Mouse (Mus musculus) CH12.LX (cell line): Measurements from ENCODE around the gene Ntrk3. TPM values are rescaled to one million over a fixed set of nuclear protein-coding genes. Genes with fewer than 3 reads are reported as not detected.

ENCODE experiments used
- DNase-seq: peaks from one replicate; pipeline ENCODE4 v3.0.0-alpha.2; 2013; ENCODE audit errors: extremely low read depth
- H3K27ac ChIP-seq: 2 replicates; pipeline ENCODE4 v1.5.1; 2012; ENCODE audit warnings: low read depth, mild to moderate bottlenecking, control low read depth, moderate library complexity; ENCODE audit not compliant: insufficient read depth
- H3K27me3 ChIP-seq: replicated peaks from 2 replicates; pipeline ENCODE3; 2012; ENCODE audit warnings: inconsistent platforms
- H3K36me3 ChIP-seq, 2 experiments: replicated peaks in 1 of 2; 2 replicates each; pipeline versions ENCODE3 to v1.6.1; 2012; ENCODE audit warnings: inconsistent platforms in 1 of 2, low read length in 1 of 2, mild to moderate bottlenecking in 1 of 2, mixed read lengths in 1 of 2, moderate library complexity in 1 of 2; ENCODE audit not compliant: control insufficient read depth in 1 of 2, insufficient read depth in 1 of 2
- H3K4me1 ChIP-seq, 2 experiments: 2 replicates each; pipeline ENCODE4 v1.6.1; 2012; ENCODE audit warnings: inconsistent platforms in 1 of 2, moderate library complexity in 1 of 2; ENCODE audit not compliant: insufficient read depth in 2 of 2, control insufficient read depth in 1 of 2
- H3K4me2 ChIP-seq: 2 replicates; pipeline ENCODE4 v1.6.1; 2012; ENCODE audit warnings: low read depth, mild to moderate bottlenecking, control low read depth; ENCODE audit not compliant: poor library complexity, insufficient read depth, severe bottlenecking
- H3K4me3 ChIP-seq, 3 experiments: fragments of 150-350 bp in 1 of 3; sonication (generic) in 1 of 3; replicated peaks in 1 of 3; 2 replicates each; pipeline versions ENCODE3 to v1.5.1; 2011 to 2012; ENCODE audit warnings: low read depth in 2 of 3, low read length in 2 of 3, mild to moderate bottlenecking in 2 of 3, moderate library complexity in 2 of 3, control low read depth in 1 of 3, improper control_type of control experiment in 1 of 3, inconsistent platforms in 1 of 3, mixed read lengths in 1 of 3; ENCODE audit not compliant: poor library complexity in 1 of 3
- H3K79me2 ChIP-seq: replicated peaks from 2 replicates; pipeline ENCODE4 v1.6.1; 2012; ENCODE audit warnings: mild to moderate bottlenecking, moderate library complexity; ENCODE audit not compliant: control insufficient read depth, poor library complexity, insufficient read depth, severe bottlenecking; ENCODE audit errors: extremely low read depth
- H3K9ac ChIP-seq: 2 replicates; pipeline ENCODE4 v1.6.1; 2012; ENCODE audit warnings: low read depth, mild to moderate bottlenecking, control low read depth, moderate library complexity; ENCODE audit not compliant: insufficient read depth
- H3K9me3 ChIP-seq: replicated peaks from 2 replicates; pipeline ENCODE3; 2012; ENCODE audit warnings: low read length, inconsistent platforms, mixed read lengths
- BHLHE40 ChIP-seq: IDR thresholded peaks from 2 replicates; pipeline ENCODE4 v1.6.1; 2011; ENCODE audit warnings: mild to moderate bottlenecking, low read depth, low read length, improper control_type of control experiment
- CHD1 ChIP-seq: IDR thresholded peaks from 2 replicates; pipeline ENCODE4 v1.6.1; 2012; ENCODE audit warnings: low read depth, low read length, improper control_type of control experiment, inconsistent platforms
- E2F4 ChIP-seq: IDR thresholded peaks from 2 replicates; pipeline ENCODE4 v1.6.1; 2011; ENCODE audit warnings: low read depth, low read length, improper control_type of control experiment; ENCODE audit not compliant: insufficient replicate concordance
- ELF1 ChIP-seq: IDR thresholded peaks from 2 replicates; pipeline ENCODE4 v1.6.1; 2014; ENCODE audit warnings: low read depth, mild to moderate bottlenecking, inconsistent platforms, low read length, improper control_type of control experiment
- EP300 ChIP-seq: IDR thresholded peaks from 2 replicates; pipeline ENCODE4 v1.6.1; 2011; ENCODE audit warnings: low read length, improper control_type of control experiment
- ETS1 ChIP-seq: conservative IDR thresholded peaks from 2 replicates; pipeline ENCODE4 v1.6.1; 2012; ENCODE audit warnings: low read depth, mild to moderate bottlenecking, inconsistent platforms, low read length, improper control_type of control experiment, moderate library complexity
- JUN ChIP-seq: IDR thresholded peaks from 2 replicates; pipeline ENCODE4 v1.6.1; 2011; ENCODE audit warnings: low read depth, mild to moderate bottlenecking, low read length, improper control_type of control experiment, moderate library complexity; ENCODE audit not compliant: insufficient read depth
- MAFK ChIP-seq: IDR thresholded peaks from 2 replicates; pipeline ENCODE4 v1.6.1; 2011; ENCODE audit warnings: low read length, improper control_type of control experiment; ENCODE audit not compliant: insufficient replicate concordance
- MAX ChIP-seq: IDR thresholded peaks from 2 replicates; pipeline ENCODE4 v1.6.1; 2011; ENCODE audit warnings: low read length, improper control_type of control experiment
- MXI1 ChIP-seq: IDR thresholded peaks from 2 replicates; pipeline ENCODE4 v1.6.1; 2011; ENCODE audit warnings: mild to moderate bottlenecking, low read depth, low read length, improper control_type of control experiment
- MYC ChIP-seq: IDR thresholded peaks from 2 replicates; pipeline ENCODE4 v1.6.1; 2011; ENCODE audit warnings: low read depth, mild to moderate bottlenecking, improper control_type of control experiment, low read length
- NELFE ChIP-seq: IDR thresholded peaks from 2 replicates; pipeline ENCODE4 v1.6.1; 2011; ENCODE audit warnings: low read depth, low read length, improper control_type of control experiment
- NRF1 ChIP-seq: IDR thresholded peaks from 2 replicates; pipeline ENCODE4 v1.6.1; 2014; ENCODE audit warnings: low read depth, mild to moderate bottlenecking, inconsistent platforms, low read length, improper control_type of control experiment, moderate library complexity
- PAX5 ChIP-seq: IDR thresholded peaks from 2 replicates; pipeline ENCODE4 v1.6.1; 2012; ENCODE audit warnings: low read length, inconsistent platforms, mixed read lengths
- POLR2A ChIP-seq: IDR thresholded peaks from 2 replicates; pipeline ENCODE4 v1.6.1; 2011; ENCODE audit warnings: low read depth, mild to moderate bottlenecking, improper control_type of control experiment, low read length
- POLR2AphosphoS2 ChIP-seq: IDR thresholded peaks from 2 replicates; pipeline ENCODE4 v1.6.1; 2011; ENCODE audit warnings: low read depth, low read length, improper control_type of control experiment
- RAD21 ChIP-seq: IDR thresholded peaks from 2 replicates; pipeline ENCODE4 v1.6.1; 2011; ENCODE audit warnings: low read depth, mild to moderate bottlenecking, low read length, improper control_type of control experiment, moderate library complexity
- RCOR1 ChIP-seq: conservative IDR thresholded peaks from 2 replicates; pipeline ENCODE4 v1.6.1; 2012; ENCODE audit warnings: low read depth, mild to moderate bottlenecking, inconsistent platforms, low read length, improper control_type of control experiment
- SMC3 ChIP-seq: IDR thresholded peaks from 2 replicates; pipeline ENCODE4 v1.6.1; 2011; ENCODE audit warnings: low read depth, low read length, improper control_type of control experiment
- TCF12 ChIP-seq: IDR thresholded peaks from 2 replicates; pipeline ENCODE4 v1.6.1; 2014; ENCODE audit warnings: low read depth, mild to moderate bottlenecking, inconsistent platforms, low read length, improper control_type of control experiment
- USF1 ChIP-seq: IDR thresholded peaks from 2 replicates; pipeline ENCODE4 v1.6.1; 2014; ENCODE audit warnings: low read depth, mild to moderate bottlenecking, inconsistent platforms, low read length, improper control_type of control experiment
- ZC3H11A ChIP-seq: IDR thresholded peaks from 2 replicates; pipeline ENCODE4 v1.6.1; 2012; ENCODE audit warnings: low read depth, mild to moderate bottlenecking, inconsistent platforms, low read length, improper control_type of control experiment
- ZKSCAN1 ChIP-seq: IDR thresholded peaks from 2 replicates; pipeline ENCODE4 v1.6.1; 2012; ENCODE audit warnings: low read depth, inconsistent platforms, low read length, improper control_type of control experiment, borderline replicate concordance
- dilution Hi-C: fragments of 300-500 bp; cut with MboI; formaldehyde crosslinking; loops from 2 replicates; pipeline ENCODE4 v1.14.3; 2020; ENCODE audit warnings: low sequenced_read_pairs; ENCODE audit not compliant: extremely low pct_unique_long_range_greater_than_20kb, extremely low pct_ligation_motif_present
- in situ Hi-C: fragments of 300-500 bp; cut with MboI; formaldehyde crosslinking; loops from 3 replicates; pipeline ENCODE4 v1.14.3; 2019; ENCODE audit warnings: low sequenced_read_pairs, low pct_ligation_motif_present, low pct_unique_long_range_greater_than_20kb, mixed read lengths
- polyA plus RNA-seq: library from polyadenylated mRNA; unstranded; fragments of >175 nt; gene quantifications from 2 replicates; pipeline ENCODE4 v1.2.1, GENCODE M21; 2012; ENCODE audit warnings: low read depth; ENCODE audit not compliant: insufficient read length
- total RNA-seq, 2 experiments: library from RNA; depleted of rRNA; stranded (reverse); fragments of 300-350 nt in 1 of 2; fragments of >200 nt in 1 of 2; gene quantifications; 2 replicates each; pipeline ENCODE4 v1.2.3; 2012 to 2014

The Ntrk3 gene
- total and polyA plus RNA-seq, 3 experiments = 0.21 TPM; not detected in 2

DNA sequence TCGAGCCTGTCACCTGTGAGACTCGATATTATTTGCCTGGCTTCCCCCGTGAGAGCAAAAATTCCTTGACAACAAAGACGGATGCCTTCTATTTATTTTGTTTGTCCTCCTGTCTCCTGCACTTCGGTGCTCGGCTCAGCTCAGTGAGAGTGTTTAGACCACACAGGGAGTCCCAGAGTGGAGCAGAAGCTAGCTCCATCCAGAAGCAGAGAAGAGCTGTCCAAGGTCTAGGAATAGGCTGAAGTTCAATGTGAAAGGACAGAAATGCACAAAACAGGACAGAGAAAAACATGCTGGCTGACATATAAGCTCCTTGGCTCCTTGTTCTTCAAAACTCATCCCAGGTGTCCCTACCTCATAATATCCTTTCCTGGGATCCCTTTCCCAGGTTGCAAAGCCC lies 207.5 kb downstream of the Ntrk3 start:
- no peaks in the 10 kb centered on the region for H3K4me1 ChIP-seq
- no peak for TF ChIP-seq POLR2AphosphoS2
- TF ChIP-seq RCOR1 = no peak
- TF ChIP-seq ZC3H11A = no peak
- no peak for TF ChIP-seq MAFK
- no peak for TF ChIP-seq JUN
- no peak for TF ChIP-seq NELFE
- TF ChIP-seq ELF1 = no peak
- TF ChIP-seq RAD21 = no peak
- TF ChIP-seq PAX5 = no peak
- no peak for TF ChIP-seq TCF12
- no peak for TF ChIP-seq EP300
- TF ChIP-seq MXI1 = no peak
- no peak for TF ChIP-seq USF1
- TF ChIP-seq NRF1 = no peak
- no peak for TF ChIP-seq ZKSCAN1
- no peak for TF ChIP-seq MYC
- no peak for TF ChIP-seq E2F4
- no peak for TF ChIP-seq ETS1
- no peak for TF ChIP-seq SMC3
- H3K36me3 ChIP-seq = no peaks in the 10 kb centered on the region
- H3K9me3 ChIP-seq = peaks cover 26% of the 10 kb centered on the region
- dilution Hi-C loops = no loop called here
- no peak overlapping the region for H3K9ac ChIP-seq
- no peak for DNase-seq
- no peaks in the 10 kb centered on the region for H3K79me2 ChIP-seq
- H3K4me3 ChIP-seq = no peak overlapping the region
- H3K27ac ChIP-seq = no peak overlapping the region
- in situ Hi-C loops = no loop called here
- H3K4me2 ChIP-seq = no peak overlapping the region
- peaks cover 15% of the 10 kb centered on the region for H3K27me3 ChIP-seq

- no peaks in the 10 kb centered on the region for H3K4me1 ChIP-seq
- no peaks in the 10 kb centered on the region for H3K79me2 ChIP-seq
- no peak overlapping the region for H3K27ac ChIP-seq
- dilution Hi-C loops = no loop called here
- no peak overlapping the region for H3K9ac ChIP-seq
- no peak for DNase-seq
- H3K27me3 ChIP-seq = peaks cover 13% of the 10 kb centered on the region
- no peaks in the 10 kb centered on the region for H3K36me3 ChIP-seq
- no peak overlapping the region for H3K4me3 ChIP-seq
- H3K4me2 ChIP-seq = no peak overlapping the region
- in situ Hi-C loops = no loop called here
- H3K9me3 ChIP-seq = peaks cover 32% of the 10 kb centered on the region
- TF ChIP-seq ETS1 (no peak), RCOR1 (no peak), CHD1 (no peak), E2F4 (no peak), TCF12 (no peak), POLR2AphosphoS2 (no peak), NRF1 (no peak), MAX (no peak), BHLHE40 (no peak), POLR2A (no peak), MXI1 (no peak)
Measured at GRCm38 (mm10) chr7:78528008-78528407, 209.8 kb downstream of the Ntrk3 start.
